Mouse (Mus musculus): Measurements from ENCODE around the gene Reg3a.
A peak's percentile ranks its signal among the peaks of the same experiment; 100 is the strongest.
"Not testable (repeated sequence)": the region's sequence is repeated elsewhere in the genome, so short reads cannot be mapped to it uniquely, and the experiment has no call there.

Reg3a gene

DNA sequence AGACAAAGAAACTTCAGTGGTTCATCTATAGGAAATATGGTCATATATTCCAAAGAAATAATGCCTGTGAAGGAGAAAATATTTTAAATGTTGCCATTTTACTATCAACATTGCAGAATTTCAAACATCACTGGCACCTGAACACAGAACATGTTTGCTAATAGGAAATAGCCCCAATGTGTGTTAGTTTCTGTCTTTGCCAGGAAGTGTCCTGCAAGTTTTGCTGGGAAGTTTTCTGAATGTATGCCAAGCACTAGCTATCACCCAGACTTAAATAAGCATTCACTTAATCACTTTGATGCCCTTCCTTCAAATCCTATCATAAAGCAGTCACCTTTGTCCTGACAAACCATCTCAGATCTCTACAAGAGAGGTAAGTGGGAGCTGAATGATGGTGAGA, at the start of gene Reg3a:
Reg3a (plus strand) TSS at position 301 of the 400 bp plus-strand sequence.
- no peak for DNase-seq

DNA sequence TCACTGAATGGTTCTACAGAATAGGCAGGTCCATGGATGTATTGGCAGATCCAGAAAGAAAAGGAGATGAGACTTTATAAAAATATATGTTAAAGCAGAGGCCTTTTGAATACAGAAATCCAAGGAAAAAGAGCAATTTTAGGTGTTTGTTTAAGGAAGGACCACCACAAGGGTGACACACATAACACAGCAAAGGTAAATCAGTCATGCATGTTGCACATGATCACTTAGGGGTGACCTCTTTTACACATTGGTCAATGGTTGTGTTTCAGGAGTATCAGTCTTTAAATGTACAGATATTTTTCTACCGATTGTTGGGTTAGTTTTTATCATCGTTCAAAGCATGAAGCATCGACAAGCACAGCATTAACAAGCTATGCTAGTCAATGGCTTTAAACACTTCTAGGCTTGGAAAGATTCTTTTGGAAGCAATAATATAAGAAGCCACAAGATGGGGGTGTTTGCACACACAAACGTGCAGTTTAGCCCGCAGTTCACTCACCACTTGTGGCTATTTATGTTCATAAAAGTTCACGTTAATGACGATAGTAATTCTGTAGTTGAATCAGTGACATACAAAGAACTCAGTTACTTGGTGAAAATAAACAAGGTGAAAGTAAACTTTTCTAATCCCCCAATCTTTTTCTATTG, 48.5 kb upstream of the Reg3a start:
- peak; percentile 32 to 43 for DNase-seq

DNA sequence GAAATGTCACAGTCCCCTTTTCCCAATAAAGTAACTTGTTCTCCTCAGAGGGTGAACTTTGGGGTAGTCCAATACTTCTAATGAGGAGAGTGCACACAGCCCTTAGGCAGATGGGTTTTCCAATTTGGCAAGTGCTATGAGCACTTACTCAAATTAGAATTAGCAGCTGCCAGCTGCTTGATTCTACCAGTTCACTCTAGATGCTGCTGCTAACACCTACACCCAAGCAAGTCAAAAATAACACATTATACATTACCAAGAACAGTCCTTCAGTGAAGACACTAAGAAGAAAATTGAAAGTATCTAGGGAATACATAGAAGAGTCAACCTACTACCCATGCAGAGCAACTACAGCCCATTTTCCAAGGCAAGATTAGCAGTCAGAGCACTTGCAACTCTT, 40.2 kb upstream of the Reg3a start:
- no peak for DNase-seq

DNA sequence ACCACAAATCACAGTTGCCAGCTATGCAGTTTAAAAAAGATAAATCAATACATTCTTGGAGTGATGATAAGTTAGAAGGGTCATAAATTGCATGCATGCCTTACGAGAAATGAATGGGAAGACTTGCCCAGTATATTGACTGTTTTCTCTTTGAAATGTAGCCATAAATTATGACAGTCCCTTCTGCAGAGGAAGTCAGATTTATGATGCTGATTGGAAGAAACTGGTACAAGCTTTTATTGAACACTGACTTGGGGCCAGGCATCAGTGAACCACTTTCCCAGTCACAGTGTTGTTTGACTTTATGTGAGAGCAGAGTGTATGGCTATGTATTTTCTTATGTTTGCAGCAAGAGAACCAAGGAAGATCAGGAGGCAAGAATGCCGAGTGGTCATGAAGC, 38.8 kb upstream of the Reg3a start:
- no peak for DNase-seq

DNA sequence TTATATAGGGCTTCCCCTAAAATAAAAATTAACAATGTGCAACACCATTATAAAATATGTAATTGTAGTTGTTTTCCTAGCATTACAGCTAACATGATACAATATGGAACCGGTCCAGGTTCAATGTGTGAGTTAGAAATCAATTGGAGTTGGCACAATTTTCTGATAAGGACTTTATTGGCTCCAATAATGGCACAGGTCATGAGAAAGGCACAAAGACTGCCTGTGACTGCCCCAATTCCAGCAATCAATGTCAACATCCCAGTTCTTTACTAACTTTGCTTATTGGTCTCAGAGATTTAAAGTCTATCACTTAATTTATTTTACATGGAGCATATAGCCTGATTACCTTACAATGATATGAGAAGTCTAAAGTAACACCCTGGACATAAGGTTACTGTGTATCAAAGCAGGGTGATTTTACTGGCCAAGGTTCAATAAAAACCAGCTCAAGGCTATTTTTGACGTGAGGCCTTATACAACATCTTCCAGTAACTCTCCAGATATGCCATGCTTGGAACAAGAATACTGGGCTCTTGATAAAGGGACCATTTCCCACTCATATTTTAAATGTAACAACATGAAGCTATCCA, 18.4 kb upstream of the Reg3a start:
- DNase-seq = no peak

- DNase-seq = no peak
Measured at GRCm38 (mm10) chr6:78370357-78370756, 10.2 kb upstream of the Reg3a start, which contains the start of gene Reg3b. Gene Reg3b (plus strand): TSS chr6:78370657.

DNA sequence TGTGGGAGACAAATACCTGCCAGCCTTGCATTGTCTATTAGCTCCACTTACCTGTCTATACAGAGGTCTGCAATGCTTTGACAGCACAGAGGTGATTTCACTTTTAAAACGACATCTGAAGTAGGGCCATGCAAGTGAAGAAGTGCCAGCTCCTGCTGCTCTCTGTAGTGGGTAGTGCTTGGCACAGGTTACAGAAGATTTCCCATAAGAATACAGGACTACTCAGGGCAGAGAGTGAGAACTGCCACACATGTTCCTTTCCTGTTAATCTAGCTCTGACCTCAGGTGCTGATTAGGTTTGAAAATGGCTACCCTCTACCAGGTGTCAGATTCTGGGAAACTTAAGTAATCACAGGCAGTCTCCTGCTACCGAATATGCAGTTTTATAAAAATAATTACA, 1.7 kb upstream of the Reg3a start, which contains the start of gene Reg3d:
Reg3d (minus strand) TSS at position 101 of the 400 bp plus-strand sequence.
- DNase-seq = no peak

- DNase-seq = no peak
Measured at GRCm38 (mm10) chr6:78385609-78386008, 5.1 kb downstream of the Reg3a start.

GRCm38 (mm10) chr6:78395323-78395722, 14.8 kb downstream of the Reg3a start, which contains the start of gene Reg2:
Gene Reg2 (plus strand): TSS chr6:78395623.
- not testable (repeated sequence) for DNase-seq

- not testable (repeated sequence) for DNase-seq
Measured at GRCm38 (mm10) chr6:78422411-78422810, 41.9 kb downstream of the Reg3a start, which contains the start of gene Reg1. Gene Reg1 (plus strand): TSS chr6:78422711.

GRCm38 (mm10) chr6:78425497-78425896, 45.0 kb downstream of the Reg3a start:
- no peak for DNase-seq
